Mouse (Mus musculus) gastrocnemius, postnatal 36 days (tissue): ENCODE measurements around the gene Myo18b. TPM values are rescaled to one million over a fixed set of nuclear protein-coding genes. Genes with fewer than 3 reads are reported as not detected.

Experiments used
- DNase-seq, 2 experiments: peaks; one replicate each; pipeline ENCODE4 v3.0.0; 2022
- intact Hi-C: fragments of 180-260 bp; cut with DNase I; formaldehyde crosslinking; loops from one replicate; pipeline ENCODE4 v1.15.1; 2025
- total RNA-seq, 2 experiments: library from RNA; stranded (reverse); gene quantifications; 2 replicates each; pipeline ENCODE4 v1.2.3; 2021

The Myo18b gene
- total RNA-seq, 2 experiments from 2014 or later, result 378 to 416 TPM

DNA sequence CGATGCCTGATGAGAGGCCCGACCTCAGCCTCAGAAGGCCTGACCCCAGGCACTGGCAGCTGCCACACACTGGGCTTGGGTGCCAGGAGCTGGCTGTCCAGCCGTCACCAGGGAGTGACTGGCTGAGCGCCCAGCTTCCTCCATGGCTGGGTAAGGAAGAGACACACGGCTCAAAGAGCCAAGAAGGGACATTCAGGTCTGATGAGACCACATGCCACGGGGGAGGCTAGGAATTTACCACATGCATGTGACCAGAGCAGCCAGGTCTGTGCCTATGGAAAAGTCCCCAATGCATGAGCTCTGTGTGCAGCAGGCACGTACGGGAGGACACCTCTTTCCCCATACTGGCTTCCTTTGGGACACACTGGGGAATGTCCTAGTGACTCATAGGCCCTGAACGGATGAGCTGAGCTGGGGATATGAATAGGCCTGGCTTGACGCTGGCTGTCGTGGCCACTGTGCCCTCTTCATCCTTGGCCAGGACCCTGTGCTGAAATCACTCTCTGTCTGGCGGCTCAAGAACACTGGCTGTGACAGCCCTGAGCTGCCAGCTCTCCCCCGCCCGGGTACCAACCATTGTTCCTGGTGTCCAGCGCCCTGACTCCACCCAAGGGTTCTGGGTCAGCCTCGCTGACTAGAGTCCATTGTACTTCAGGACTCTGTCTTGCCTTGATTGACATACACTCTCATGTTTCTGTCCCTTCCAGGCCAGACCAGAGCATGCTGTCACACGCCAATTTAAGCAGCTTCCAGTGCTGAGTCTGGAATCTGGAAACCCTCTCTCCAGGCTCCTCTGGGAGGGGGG lies 9.3 kb downstream of the Myo18b start:
- intact Hi-C loops, result no loop called here
- peak; percentile 64 to 71 for DNase-seq

DNA sequence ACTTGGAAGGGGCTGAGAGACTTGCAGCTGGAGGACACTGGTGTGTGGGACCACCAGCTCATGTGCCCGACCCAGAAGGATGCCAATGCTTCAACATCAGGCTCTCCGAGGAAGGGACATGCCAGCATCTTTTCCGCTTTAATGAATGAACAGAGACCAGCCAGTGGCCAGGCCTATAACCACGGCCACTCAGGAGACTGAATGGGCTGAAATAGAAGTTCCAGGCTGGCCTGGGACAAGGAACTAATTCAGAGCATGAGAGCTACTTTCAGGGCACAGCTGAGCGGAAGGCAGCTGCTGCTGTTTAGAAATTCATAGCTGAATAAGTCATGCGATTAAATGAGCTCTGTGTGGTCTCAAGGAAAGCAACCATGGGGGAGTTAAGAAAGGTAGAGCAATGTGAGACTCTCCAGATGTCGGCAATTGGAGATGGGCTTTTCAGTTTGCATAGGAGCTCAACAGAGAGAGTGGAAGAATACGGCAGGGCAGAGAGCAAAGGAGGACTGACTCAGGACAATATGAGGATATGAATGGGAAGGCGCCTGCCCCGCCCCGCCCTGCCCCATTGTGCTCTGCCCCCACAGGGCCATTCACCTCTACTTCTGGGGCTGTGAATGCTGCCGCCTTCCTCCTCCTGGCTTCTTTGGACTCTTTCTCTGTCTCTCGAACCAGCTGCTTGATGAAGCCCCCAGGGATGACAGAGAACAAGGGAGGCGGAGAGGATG lies 18.6 kb downstream of the Myo18b start:
- DNase-seq, result no peak
- intact Hi-C loops, result no loop called here

DNA sequence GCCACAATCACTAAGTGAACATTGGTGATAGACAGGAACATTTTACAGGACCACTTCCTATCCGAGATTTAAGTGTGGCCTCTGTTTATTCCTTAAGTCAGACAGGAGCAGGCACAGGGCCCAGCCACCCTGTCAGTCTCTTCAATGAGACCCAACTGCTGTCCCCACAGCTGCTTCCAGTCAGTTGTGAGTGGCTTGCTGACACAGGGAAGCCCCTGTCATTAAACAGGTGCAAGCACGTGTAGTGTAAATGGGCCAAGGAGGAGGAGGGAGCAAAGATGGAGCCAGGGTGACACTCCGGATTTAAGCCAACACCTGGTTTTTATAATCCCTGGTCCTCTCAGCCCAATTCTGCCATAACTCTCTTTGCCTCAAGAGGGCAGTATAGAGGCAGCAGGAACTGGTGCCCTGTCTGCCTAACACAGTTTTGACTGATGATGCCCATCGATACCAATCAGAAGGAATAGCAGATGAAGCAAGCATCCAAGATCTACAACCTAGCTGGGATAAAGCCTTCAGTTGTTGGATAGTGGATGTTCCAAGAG lies 19.2 kb downstream of the Myo18b start:
- intact Hi-C loops, result no loop called here
- DNase-seq, result no peak

DNA sequence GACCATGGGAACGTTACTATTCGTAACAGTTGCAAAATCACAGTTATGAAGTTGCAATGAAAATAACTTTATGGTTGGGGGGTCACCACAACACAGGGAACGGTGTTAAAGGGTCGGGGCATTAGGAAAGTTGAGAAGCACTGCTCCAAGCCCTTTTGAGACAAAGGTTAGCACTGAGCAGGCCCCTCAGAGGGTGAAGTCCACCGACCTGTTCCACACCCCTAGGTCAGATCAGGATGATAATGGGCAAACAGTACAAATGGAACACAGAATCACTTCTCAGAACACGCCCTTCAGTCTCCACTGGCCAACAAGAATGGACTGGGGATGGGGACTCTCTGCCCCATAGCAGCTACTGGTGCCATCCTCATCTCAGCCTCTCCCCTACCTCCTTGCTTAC lies 23.2 kb downstream of the Myo18b start:
- intact Hi-C loops, result loop anchor here (5.0 kb wide), 1 partner anchor 129 kb away; no protein-coding TSS in a partner anchor
- DNase-seq, result no peak

DNA sequence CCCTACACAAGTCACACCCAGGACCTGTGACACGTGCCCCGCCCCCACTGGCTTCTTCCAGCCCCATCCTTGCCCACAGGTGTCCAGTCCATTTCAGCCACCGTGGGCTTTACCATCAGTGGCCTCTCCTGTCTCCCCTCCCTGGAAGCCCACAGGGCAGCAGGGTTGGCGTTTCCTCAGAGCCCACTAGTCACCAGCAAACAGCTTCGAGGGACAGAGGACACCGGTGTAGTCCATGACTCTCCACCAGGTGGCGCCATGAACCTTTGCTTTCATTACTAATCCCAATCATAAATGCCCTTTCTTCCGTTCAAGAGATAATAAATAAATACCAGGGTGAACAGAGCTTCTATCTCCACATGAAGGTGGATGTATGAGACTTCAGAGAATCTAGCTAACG lies 25.4 kb downstream of the Myo18b start:
- peak; percentile 59 to 68 for DNase-seq
- intact Hi-C loops, result loop anchor here (2.0 to 5.0 kb wide), 2 partner anchors 132 to 184 kb away; no protein-coding TSS in a partner anchor

DNA sequence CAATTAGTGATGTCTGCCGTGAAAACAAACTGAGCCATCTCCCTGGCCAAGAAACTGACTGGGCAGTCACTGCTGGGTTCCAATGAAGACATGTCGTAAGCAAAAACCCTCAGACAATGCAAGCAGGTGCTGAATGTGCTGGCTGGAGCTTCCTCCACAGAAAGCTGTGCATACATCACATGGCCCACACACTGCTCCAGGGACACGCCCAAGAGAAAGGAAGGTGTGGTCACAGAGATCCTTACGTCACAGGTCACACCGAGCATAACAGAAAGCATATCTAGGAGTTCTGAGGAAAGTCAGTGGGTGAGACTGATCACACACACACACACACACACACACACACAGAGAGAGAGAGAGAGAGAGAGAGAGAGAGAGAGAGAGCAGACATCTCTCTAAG lies 27.5 kb downstream of the Myo18b start:
- no peak for DNase-seq
- intact Hi-C loops, result no loop called here

DNA sequence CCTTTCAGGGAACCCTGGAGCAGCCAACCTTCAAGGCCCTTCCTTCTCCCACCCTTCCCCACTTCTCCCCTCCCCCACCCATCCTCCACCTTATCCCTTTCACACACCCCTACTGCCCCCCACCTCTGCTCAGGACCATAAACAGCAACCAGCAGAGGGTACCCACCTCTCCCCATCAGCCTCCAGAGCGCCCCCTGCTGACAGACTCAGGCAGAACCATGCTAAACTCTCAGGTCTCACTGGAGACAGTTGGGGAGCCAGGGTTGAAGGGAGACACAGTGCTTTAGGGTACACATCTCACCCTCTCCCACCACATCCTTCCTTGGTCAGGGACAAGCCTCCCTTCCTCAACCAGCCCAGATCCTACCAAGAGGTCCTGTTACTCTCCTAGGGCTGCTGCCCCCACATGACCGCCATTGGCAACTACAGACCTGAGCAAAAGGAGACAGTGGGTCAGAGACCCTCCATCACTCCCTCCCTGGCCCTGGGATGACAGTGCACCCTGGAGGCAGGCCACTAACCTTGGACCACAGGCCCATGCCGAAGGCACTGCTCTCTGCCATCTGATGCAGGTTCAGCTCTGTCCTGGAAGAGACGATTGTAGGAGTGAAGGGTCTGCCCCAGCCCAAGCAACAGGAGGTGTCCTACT lies 31.3 kb downstream of the Myo18b start:
- intact Hi-C loops, result no loop called here
- peak in 1 of 2 experiments; percentile 27 for DNase-seq

DNA sequence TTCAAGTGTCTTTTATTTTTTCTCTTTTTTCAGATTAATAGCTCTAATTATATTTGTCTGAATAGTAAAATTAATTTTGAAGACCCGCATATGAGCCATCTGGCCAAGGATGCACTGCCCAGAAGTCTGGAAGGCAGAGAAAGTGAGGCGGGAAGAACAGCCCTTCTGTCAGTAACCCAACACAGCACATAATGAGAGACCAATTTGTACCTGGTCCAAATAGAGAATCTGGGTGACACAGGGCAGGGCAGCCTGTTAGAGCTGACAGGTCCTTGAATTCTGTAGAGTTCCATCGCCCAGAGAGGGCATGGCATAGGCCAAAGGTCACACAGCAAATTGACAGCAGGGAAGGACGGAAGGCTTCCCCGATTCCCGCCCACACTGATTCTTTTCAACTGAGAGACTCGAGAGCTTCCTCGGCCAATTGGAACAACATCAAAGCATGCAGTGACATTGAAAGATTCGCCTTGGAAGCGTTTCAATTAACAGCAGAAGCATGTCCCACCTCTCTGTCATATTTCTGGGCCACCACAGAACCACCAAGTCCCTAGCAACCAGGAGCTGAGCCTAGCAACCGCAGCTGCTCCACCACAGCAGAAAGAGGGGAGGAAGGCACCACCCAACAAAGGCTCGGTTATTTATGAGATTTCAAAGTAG lies 36.7 kb downstream of the Myo18b start:
- DNase-seq, result no peak
- intact Hi-C loops, result no loop called here

DNA sequence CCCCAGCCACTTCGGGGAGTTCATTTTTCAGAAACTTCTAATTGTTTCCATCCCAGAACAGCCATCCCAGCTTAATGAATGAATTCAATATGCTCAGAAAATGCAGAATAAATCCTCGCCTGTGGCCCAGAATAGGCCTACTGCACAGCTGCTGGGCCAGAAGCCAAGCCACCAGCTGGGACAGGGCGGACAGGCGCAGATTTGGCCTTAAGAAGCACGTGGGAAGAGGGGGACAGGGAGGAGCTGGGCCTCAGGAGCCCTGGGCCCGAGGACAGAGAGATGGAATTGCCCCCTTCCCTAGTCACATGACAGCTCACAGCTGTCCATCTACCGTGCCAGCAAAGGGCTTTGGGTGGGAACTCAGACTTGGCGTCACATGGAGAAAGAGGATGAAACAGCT lies 43.0 kb downstream of the Myo18b start:
- intact Hi-C loops, result no loop called here
- peak; percentile 66 to 80 for DNase-seq

DNA sequence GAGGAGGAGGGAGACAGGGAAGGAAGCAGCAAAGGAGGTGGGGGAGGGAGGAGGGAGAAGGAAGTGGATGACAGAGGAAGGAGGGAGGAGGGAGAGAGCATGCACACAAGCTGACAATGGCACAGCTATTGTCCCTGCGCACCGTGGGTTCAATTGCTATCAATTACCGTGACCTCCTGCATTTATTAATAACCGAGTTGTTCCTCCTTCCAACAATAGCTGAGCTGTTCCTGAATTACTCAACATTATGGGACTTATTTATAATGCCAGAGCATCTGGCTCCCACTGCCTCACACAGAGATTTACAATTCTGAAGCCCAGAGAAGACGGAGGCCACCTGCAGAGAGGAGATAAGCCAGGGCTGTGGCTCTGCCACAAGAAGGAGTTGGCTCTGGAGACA lies 44.8 kb downstream of the Myo18b start:
- intact Hi-C loops, result no loop called here
- no peak for DNase-seq

DNA sequence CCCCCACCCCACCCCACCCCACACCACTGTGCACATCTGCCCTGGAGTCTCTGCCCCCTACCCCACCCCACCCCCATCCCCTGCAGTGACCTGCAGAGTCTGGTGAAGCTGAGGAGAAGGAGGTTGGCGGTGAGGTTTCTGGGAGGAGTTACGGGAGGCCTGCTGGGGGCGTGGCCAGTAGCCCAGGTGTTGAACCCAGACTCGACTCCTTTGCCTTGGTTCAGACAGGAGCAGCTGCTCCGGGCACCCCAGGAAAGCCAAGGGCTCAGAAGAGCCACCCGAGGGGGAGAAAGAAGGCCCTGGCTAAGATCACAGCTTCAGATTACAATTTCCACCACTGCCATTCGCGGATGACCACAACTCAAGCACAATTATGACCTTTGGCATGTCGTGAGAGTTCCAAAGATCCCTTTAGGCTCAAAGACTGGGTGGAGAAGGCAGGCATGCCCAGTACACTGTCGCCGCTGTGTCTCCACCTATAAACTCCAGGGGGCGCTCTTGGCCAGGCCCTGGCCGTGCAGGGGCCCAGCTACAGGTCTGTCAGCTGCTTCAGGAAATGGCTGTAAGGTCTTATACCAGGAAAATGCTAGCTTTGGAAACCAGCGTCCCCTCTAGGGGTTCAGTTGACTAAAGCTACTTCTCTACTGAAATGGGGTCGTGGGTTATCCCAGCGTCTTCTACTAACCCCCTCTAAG lies 47.4 kb downstream of the Myo18b start:
- DNase-seq, result peak in 1 of 2 experiments; percentile 28
- intact Hi-C loops, result loop anchor here (5.0 kb wide), 1 partner anchor 209 kb away; no protein-coding TSS in a partner anchor

DNA sequence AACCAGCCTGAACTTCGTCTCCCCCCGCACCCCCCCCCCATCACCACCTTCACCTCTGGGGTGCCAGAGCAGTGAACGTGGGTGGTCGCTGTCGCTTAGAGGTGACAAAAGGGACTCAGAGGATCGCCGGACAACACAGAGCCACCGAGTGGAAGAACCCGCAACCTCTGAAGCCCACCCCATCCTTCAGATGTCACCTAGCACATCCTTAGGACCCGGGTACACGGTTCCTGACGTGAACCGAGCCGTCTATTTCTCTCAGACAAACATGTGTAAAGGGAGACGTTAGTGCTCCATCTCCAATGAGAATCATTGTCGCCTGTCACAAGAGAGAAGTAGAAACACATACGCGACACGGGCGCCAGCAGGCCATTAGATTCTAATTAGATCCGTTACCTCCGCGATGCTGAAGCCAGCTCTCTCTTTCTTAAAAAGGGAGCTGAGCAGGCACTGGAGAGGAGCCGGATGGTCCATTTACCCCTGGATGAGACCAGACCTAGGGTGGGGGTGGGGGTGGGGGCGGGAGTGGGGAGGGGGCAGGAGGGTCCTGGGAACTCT lies 48.1 kb downstream of the Myo18b start:
- intact Hi-C loops, result loop anchor here (5.0 kb wide), 1 partner anchor 209 kb away; no protein-coding TSS in a partner anchor
- no peak for DNase-seq

DNA sequence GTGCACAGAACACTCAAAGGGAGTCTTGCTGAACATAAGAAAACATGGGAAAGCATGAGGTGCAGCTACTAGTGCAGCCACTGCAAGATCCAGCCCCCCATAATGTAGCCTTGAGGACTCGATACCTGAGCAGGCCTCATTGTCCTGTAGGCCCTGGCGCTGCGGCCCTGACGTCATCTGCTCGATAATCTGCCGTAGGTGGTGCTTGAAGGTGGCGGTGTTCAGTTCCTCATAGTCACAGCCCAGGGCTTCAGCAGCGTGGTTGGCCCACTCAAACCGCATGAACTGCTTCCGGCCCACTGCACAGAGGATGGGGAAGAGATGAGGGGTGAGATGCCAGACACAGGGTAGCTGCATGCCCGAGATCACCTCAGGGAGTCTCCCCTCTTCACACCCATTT lies 50.0 kb downstream of the Myo18b start:
- intact Hi-C loops, result loop anchor here (5.0 kb wide), 1 partner anchor 211 kb away; no protein-coding TSS in a partner anchor

DNA sequence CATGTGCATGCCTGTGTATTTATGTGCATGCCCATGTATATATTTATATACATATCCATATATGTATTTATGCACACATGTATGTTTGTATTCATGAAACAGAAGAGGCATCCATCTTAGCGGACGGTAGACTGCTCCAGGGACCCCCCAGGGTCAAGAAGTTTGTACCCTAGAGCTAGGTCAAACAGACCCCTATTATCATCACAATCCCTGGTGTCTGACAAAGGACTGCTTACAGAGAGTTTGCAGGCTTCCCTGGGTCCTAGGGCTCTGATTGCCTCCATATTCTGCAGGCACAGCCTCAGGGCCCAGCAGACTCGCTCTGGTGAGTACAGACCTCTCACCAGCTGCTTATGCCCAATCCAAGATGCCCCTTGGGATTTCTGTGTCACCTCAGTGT lies 51.7 kb downstream of the Myo18b start:
- intact Hi-C loops, result no loop called here
- DNase-seq, result no peak

More for the DNA sequence above, 50.0 kb downstream of the Myo18b start:
- no peak for DNase-seq

DNA sequence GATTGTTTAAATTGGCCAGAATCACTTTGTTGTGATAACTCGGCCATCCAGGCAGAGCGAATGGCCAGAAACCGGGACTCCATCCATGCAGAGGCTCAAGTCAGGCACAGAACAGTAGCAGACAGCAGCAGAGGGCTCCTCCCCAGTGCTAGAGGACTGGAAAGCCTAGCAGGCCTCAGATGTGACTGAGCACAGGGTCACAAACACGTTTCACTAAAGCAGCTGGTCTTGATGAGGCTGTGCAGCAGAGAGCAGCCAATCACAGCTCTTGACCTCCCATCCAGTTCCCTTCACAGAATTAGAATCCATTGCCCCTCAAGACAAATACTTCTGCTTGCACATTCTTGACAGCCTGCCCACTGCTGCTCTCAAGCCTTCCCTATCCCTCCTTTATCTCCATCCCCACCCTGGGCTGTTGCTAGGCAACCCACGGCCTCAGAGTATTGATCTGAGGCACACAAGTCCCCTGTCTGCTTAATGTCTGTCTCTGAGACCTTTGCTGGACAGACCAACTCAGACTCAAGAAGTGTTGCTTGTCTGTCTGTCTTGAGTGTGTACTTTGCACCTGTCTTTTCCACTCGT lies 52.4 kb downstream of the Myo18b start:
- no peak for DNase-seq
- intact Hi-C loops, result no loop called here

DNA sequence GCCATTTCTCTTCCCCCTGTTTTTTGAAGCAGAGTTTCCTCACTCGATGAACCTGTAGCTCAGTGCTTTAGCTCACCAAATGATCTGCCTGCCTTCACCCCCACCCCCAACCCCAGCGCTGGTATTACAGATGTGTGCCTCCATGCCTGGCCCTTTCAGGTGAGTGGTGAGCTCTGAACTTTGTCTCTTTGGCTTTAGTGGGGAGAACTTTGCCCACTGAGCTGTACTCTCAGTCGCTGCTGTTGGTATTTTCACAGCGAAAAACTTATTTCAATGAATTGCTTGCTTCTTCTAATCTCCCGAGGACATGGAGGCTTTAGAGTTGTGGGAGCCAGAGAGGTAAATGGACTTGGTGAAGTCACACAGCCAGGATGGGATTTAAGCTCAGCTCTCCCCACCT lies 53.5 kb downstream of the Myo18b start:
- no peak for DNase-seq
- intact Hi-C loops, result no loop called here

DNA sequence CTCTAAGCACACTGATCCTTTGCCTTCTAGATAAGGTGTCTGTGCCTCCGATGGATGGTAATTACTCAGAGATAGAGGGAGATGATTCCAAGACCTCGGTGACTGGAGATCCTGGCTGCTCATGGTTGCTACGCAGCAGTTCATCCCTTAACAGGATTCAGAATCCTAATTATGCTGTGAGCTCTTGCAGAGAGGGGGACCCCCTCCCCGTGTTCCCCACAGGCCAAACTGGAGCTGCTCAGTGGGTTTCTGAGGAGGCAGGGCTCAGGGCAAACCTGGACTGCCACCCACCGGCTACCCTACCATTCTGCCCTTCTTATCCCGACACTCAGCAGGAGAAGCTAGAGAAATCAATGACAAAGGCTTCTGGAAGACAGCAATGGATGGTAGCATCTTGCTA lies 54.3 kb downstream of the Myo18b start:
- intact Hi-C loops, result no loop called here
- no peak for DNase-seq

DNA sequence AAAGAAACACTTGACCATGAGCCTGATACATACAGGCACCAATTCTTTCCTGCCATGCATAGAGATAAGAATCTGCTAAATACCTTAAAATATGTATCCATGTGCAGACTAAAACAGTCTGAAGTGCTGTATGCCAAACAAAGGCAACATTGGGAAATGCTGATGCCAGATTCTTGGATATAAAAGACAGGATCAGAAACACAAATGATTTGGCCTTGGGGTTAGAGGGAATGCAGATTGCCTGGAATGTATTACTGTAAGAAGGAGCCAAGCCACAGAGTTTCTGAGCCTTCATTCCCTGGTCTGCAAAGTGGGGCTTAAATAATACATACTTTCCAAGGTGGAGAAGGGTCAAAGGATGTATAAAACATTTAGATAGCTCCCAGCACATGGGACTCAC lies 61.3 kb downstream of the Myo18b start:
- no peak for DNase-seq
- intact Hi-C loops, result no loop called here

DNA sequence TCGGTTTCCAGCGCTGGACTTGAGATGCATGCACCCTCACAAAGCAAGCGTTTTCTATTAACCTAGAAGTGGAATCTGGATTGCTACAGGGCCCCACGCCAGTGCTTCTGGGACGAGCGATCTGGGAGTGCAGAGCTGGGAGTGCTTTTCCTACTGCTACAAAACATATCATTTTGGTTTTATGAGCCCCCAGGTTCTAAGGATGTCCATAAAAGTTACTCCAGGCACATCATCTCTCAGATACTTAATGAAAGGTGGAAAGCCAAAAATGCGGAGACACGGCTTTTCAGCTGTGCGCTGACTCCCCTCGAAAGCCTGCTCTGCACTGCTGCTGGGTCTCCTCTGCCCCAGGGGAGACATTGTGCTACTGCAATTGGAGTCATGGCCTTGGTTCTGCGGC lies 62.3 kb downstream of the Myo18b start:
- intact Hi-C loops, result no loop called here
- DNase-seq, result no peak
